Mouse (Mus musculus) mouse embryonic stem cell (cell line): ENCODE data around the gene Sytl3.
"Not testable (repeated sequence)": the region's sequence is repeated elsewhere in the genome, so short reads cannot be mapped to it uniquely, and the experiment has no call there.

Experiments used
- in situ Hi-C, 2 experiments: fragments of 300-500 bp; cut with MboI; formaldehyde crosslinking; loops; 1 replicate in 1 of 2; 3 replicates in 1 of 2; pipeline ENCODE4 v1.14.3; 2019 to 2020; ENCODE audit warnings: low sequenced_read_pairs in 2 of 2, low pct_unique_long_range_greater_than_20kb in 1 of 2, mixed read lengths in 1 of 2; ENCODE audit not compliant: unreplicated experiment in 1 of 2

Gene Sytl3

DNA sequence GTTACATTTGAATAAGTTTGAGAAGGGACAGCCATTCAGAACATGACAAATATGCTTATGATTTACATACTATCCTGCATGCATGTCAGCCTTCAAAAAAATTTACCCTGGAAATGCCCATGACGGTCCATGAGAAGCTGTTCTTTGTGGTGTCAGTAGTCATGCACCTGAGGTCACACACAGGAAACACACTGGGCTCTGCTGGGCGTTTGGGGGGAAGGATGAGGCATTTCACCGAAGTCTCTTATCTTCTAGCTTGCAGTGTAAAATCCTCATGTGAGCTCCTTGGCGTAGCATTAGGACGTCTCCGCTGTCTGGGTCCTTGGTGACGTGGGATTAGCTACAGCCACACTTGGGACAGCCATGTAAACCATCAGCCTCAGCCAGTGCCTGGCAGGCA, at the start of gene Sytl3:
TSS of gene Sytl3 (plus strand) at position 293 of the 400 bp plus-strand sequence.
- in situ Hi-C loops, result not testable (repeated sequence)

DNA sequence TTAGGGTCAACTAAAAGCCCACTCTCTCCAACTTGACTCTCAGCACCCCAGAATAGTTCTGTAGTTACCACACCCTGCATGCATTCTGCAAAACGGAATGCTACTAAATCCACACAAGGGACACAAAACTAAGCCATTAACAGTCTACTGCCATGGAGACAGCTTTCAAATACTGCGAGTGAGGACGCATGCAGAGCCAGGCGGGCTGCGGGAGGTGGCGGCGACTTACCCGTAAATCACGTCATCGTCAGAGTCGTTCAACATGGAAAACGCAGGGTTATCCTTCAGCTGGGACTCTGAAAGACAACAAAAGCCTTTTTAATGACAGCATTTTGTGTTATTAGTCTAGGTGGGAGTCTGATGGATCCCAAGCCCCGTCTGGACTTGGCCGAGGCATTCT, 45.4 kb upstream of the Sytl3 start:
- in situ Hi-C loops, result not testable (repeated sequence)

DNA sequence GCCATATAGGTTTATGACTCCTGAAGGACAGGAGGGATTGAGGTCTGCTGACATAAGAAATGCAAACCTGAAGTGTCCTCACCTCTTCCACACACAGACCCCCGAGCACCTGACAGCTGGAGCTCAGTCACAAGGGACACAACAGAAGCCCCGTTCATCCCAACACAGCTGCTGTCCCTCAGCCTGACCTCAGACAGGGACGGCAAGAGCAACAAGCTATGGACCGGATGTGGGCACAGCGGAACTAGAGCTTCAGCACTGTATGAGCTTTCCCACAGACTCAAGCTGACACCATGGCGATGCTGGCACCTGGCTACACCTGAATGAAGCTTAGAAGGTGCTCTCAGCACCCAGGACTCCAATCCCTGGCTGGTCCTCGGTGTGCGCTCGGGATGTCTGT, 44.6 kb upstream of the Sytl3 start:
- in situ Hi-C loops, result not testable (repeated sequence)

DNA sequence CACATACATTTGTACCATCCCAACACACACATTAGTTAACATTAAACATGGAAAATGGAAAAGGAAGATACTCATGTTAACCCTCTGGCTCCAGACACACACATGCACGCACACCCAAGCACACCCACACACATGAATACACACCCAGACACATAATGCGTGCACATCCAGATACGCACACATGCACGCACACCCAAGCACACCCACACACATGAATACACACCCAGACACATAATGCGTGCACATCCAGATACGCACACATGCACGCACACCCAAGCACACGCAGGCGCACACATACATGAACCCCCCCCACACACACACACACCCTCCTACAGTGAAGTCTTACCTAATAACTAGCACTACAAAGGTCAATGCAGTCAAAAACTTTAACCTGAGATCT, 42.2 kb upstream of the Sytl3 start:
- in situ Hi-C loops, result not testable (repeated sequence)

DNA sequence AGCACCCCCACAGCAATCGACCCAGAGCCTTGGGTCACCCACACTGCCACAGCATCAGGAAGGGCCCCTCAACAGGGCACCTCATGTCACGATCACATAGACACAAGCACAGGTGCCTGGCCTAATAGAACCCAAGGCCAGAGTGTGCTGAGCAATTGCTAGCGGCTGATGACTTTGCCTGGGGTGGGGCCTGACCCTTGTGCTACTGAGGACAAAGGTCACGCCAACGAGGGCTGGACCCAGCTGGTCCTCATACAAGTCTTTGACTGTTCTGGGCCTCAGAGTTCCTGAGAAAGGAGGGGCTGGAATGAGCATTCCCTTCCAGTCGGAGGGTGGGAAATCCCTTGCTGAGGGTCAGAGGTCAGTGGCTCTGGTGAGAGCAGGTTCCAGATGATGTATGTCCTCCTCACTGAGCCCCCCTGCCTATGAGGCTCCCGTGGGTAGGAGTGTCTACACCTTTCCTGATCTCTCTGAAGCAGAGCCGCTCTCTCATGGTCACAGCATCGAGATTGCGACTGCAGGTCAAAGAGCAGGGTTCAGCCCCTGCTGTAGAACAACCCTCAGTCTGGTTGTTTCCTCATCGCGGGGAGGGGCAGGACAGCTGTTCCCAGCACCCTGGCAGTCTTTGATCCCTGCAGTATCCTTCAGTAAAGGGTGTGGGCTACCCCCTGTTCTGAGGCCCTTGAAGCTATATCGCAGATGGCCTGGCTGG, 41.0 kb upstream of the Sytl3 start:
- in situ Hi-C loops, result not testable (repeated sequence)

DNA sequence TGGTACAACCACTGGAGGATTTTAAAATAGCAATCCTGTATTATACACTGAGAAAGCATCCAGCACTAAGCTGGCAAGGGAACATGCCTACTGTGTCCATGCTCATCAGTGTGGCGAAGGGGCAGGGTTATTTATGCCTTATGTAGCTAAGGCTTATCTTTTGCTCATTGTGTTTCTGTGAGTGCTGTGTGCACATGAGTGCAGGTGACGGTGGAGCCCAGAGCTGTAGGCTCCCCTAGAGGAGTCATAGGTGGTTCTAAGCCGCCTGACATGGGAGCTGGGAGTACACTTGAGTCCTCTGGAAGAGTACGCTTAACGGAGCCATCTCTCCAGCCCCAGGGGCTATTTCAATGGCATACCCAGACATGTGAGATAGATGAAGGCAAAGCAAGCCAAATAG, 39.6 kb upstream of the Sytl3 start:
- in situ Hi-C loops, result not testable (repeated sequence)

DNA sequence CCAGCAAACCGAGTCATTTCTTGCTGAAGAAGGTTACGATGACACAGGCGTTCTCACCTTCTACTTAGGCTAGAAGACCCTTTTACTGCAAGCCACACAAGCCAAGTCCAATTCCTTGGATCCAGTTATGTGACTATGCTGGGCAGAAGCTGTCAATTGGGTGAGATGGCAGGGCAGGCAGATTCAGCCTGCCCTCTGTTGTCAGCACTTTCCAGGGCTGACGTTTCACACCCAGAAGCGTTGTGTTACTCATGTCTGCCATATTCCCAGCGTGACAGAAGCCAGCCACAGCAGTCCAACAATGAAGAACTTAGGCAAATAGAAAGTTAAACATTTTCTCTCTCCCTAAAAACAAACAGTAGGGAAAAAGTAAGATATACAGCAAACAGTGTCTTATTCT, 38.9 kb upstream of the Sytl3 start:
- in situ Hi-C loops, result not testable (repeated sequence)

DNA sequence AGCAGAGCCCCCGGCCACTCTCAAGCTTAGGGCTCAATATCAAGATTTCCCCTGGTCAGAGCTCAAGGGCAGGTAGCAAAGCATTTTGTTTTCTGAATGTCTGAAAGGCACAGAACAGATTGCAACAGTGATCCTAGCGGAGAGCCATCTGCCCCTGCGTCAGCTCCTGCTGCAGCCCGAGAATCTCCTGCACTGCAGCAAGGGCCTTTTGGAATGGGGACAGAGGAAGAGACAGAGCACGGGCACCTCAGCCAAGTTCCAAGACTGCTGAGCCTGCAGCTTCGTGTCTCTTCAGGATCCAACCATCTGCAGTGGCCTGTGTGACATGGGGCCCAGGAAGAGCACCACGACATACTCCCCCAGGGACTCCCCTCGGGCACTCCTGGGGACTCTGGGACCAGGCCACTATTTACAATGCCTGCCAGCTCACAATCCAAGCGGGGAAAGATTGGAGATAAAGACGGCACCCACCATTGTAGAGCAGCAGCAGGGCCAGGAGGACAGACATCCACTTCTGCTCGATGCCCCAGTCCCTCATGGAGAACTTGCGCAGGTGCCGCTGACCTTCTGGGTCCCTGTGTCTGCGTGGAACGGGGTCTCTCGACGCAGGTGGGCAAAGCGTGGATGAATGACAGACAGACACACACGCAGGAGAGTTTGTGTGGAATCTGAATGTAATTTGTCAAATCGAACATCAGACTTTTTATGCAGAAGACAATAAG, 38.0 kb upstream of the Sytl3 start:
- in situ Hi-C loops, result not testable (repeated sequence)

DNA sequence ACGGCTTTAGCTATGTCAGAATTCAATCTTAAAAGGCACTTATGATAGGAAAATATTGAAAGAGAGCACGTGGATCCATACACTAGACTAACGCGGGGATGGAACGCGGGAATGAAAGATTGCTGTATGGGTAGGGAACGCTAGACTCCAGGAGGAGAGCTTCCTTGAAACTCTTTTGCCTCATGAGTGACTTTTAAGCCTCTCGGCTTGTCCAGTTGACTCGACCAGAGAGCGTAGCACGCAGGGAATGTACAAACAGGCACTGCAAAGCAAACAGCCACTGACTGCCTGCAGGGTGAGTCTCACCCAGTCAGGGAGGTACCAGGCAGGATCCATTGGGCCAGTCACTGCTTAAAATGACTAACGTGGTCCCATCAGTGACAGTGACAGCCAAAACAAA, 36.9 kb upstream of the Sytl3 start:
- in situ Hi-C loops, result not testable (repeated sequence)

DNA sequence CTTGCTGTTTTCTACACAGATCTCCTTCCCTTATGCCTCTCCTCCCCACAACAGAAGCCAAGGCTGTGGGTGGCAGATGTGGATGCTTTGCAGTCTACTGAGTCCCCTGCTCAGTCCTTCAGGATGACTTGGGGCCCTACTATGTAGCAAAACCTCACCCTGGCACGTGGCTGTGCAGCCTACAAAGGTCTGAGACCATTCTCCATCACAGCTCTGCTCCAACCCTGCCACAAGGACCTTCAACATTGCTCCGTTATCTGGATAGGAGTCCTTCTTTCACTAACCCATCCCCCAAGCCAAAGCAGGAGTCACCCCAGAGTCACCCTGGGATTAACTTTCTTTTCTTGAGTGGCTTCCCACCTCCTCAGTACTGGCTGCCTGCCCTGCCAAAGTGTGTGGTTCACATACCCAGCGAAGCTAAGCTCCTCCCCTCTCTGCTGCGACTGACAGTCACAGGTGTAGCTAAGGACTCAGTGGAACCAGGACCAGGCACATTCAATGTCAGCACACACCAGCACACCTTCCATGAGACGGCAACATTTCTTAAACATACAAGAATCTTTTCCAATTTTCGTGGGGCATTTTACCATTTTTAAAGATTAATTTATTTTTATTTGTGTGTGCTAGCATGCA, 33.9 kb upstream of the Sytl3 start:
- in situ Hi-C loops, result not testable (repeated sequence)

DNA sequence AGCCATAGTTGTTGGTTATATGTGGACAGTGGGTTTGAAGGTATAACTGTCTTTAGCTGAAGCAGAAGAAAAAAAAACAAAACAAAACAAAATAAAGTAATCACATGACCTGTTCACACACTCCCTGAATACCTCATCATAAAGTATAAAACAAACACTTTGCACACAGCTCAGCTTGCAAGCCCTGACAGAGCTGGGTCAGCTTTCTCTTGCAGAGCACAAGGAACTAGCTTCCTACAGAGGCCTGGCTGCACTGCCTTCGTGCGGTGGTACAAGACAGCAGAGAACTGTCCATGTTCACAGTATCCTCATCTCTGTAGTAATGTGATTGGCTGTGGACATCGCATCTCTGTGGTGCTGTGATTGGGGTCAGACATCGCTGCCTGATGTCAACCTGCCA, 28.5 kb upstream of the Sytl3 start:
- in situ Hi-C loops, result not testable (repeated sequence)

DNA sequence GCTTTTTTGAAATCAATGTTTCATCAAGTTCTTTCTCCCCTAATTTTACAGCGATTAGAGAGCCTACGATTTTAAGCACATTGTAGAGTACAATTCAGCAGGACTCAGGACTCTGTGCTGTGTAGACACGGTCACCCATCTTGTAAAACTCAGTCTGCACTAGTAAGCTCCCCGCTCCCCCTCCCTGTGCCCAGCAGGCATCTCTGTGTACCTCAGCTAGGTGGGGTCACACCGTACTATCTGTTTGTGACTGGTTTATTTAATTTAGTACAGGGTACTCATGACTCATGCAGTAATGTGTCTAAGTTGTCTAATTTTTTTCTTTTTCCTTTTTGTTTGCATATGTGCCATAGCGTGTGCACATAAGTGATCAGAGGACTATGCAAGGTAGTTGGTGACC, 26.0 kb upstream of the Sytl3 start:
- in situ Hi-C loops, result not testable (repeated sequence)

DNA sequence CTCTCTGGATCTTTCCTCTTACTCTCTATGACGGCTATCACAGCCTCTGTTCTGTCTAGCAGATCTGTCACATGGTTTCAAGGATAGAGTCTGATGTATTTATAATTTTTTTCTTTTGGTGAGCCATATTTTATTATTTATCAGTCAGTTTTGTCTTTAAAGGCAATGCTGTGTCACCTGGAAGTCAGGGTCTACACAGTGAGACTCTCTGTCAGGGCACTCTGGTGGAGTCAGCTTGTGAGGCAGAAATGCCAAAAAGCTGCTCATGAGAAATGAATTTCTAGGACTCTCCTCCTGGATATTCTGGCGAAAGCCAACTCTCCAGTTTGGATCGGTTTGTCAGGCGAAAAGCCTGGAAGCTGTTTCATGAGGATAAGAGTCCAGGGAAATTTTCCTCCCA, 23.1 kb upstream of the Sytl3 start:
- in situ Hi-C loops, result not testable (repeated sequence)

DNA sequence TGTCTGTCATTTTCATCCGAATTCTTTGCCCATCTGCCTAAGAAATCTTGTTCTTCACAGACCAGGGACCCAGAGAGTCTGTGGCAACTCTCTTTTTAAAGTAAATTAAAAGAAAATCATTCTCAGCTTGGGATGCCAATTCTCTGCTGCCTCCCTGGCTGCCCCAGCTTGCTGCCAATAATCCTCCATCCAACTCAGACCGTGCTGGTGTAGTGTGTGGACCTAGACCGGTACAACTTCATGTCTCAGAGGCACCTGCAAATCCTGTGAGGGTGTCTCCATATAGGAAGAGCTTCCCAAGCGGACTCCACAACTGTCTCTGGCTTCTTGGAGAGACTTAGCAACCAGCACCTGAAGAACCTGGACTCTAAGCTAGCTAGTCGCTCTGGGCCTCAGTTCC, 22.0 kb upstream of the Sytl3 start:
- in situ Hi-C loops, result no loop called here

DNA sequence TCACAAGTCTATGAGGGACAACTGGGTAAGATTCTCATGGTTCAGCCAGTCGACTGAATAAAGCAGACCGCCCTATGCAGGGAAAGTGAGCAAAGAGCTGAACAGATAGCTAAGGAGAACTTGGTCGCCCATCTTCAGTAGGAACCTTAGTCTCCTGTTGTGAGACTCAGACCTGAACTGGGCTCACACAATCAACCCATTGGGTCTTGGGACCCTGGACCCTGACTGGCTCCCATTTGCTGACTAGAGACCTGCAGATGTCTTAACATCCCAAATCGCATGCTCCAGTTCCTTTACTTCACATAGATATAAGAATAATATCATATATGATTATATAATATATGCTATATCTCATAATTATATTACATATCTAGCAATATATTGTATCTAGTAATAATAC, 21.5 kb upstream of the Sytl3 start:
- in situ Hi-C loops, result not testable (repeated sequence)

DNA sequence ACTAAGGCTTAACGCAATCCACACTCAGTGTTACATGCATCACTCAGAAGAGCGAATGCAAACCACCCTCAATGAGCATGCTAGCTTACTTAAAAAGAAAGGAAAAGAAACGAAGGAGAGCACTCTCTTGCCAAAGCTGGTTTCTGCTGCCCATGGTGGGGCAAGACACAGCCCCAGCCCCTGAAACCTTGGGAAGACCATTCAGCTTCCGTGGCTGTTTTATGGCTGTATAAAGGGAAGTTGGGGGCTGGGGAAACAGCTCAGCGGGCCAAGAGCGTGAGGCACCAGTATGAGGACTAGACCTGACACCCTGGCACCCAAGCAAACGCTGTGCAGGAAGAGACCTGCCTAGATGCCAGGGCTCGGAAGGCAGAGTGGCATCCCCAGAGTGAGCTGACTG, 20.4 kb upstream of the Sytl3 start:
- in situ Hi-C loops, result not testable (repeated sequence)

DNA sequence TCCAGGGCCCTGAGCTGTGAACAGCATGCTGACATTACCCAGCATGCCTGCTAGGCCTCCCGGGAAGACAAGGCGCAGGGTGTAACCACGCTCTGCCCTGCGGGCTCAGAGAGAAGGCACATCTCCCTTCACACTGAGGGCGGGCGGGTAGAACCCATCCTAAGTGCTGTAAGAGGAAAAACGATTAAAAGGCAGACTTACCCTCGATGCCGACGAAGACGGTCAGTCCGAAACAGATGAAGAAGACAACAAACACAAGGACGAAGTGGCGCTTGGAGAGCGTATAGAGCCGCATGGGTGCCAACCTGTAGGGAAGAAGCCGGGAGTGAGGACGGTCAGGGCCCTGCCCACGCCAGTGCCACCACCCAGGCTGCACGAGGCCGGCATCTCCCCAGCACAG, 19.4 kb upstream of the Sytl3 start:
- in situ Hi-C loops, result not testable (repeated sequence)

DNA sequence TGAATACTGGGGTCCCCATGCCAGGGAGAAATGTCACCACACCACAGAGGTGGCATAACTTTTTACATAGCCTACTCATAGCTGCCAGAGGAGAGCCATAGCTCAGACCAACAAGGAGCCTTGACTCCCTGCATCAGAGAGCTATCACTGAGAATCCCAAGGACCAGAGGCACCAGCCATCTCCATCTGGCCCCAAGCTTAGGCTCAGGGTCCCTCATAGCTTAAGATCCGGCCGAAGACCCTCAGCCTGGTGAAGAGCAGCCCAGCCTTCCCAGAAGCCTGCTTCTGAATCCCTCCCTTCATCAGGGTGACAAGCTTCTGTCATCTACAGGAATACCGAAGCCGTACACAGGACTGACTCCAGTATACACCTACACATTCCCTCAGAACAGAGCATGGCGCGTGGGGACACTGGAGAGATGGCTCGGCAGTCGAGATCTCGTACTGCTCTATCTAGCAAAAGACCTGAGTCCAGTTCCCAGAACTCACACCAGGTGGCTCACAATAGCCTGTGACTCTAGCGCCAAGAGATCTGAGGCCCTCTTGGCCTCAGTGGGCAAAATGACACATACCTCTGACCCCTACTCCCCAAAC, 18.8 kb upstream of the Sytl3 start:
- in situ Hi-C loops, result not testable (repeated sequence)

DNA sequence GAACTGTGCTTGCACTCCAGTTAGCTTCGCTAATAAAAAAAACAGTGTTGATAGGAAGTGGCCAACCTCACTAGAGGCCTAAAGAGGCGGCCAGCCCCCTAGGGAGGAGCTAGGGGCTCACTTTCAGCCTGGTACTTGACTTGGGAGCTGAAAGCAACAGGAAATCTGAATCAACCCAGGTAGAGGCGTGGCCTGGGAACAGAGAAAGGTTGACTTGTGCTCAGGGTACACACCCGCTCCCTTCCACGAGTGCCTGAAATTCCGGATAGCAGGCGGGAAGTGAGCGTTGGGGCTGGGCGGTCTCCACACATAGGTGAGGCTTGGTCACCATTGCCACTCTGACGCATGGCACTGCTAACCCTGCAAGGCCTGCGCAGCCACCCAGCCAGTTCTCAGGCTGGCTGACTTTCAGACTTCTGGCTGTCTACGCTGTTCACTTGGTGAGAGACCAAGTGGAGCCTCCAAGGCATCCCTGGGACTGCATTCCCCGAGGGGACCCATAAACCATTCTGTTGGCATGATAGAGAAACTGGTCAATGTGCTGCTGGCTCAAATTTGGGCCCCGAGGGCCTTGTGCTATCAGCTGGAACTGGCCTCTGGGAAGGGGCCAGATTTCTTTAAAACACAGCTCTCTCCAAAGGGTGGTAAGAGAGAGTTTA, 18.0 kb upstream of the Sytl3 start:
- in situ Hi-C loops, result not testable (repeated sequence)
